Mouse (Mus musculus): ENCODE measurements around the gene Ampd3.

DNA sequence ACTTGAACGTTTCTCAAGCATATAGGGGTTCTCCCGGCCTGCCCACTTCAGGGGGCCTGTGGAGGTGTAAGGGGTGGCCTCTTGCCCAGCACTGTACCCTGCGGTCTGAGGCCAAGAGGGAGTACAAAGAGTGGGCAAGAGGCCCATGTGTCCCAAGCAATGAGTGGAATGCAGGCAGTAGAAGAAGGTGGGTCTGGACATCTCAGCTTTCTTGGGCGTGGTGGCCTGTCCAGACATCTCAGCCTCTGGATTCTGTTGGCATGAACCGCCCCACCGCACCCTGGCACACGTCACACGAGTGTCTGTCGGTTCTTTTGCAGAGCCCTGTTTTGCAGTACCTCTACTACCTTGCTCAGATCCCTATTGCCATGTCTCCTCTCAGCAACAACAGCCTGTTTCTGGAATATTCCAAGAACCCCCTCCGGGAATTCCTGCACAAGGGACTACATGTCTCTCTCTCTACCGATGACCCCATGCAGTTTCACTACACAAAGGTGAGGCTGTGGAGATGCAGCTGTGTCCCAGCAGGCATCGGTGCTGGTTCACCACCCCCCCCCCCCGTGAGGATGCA, 39.5 kb downstream of the Ampd3 start:
- TF ChIP-seq POLR2A (IDR thresholded peaks at IDR 0.05; ENCODE audit: insufficient read depth, low read depth, low read length) (no peak), CTCF (IDR thresholded peaks at IDR 0.05; ENCODE audit: insufficient read depth, low read depth, low read length) (no peak)
